Mouse (Mus musculus) left cerebral cortex, adult 18-20 months (tissue): ENCODE results near the gene Snd1. TPM values are rescaled to one million over a fixed set of nuclear protein-coding genes. Genes with fewer than 3 reads are reported as not detected.

Source experiments
- total RNA-seq, 2 experiments: library from RNA; stranded (reverse); gene quantifications; 2 replicates each; pipeline ENCODE4 v1.2.3; 2021

The Snd1 gene
- total RNA-seq, 2 experiments from 2014 or later, result 80.5 to 83.0 TPM

Other genes with a start within 250 kb of the Snd1 start
- 10 to 100 TPM; 24.9 to 26.1 TPM for gene Zfp800, start 77.1 kb upstream of the Snd1 start, total RNA-seq
- gene Arf5, start 51.6 kb upstream of the Snd1 start, total RNA-seq, result 100 to 1,000 TPM; 252 TPM
- gene Fscn3, start 47.4 kb upstream of the Snd1 start, total RNA-seq, result not detected
- 10 to 100 TPM; 20.2 to 20.7 TPM for gene Gcc1, start 46.7 kb upstream of the Snd1 start, total RNA-seq
- not detected for gene Pax4, start 25.8 kb upstream of the Snd1 start, total RNA-seq